Mouse (Mus musculus) embryo, embryonic 11.5 days (tissue): Measurements from ENCODE around the gene Gm28539.
"Not testable (repeated sequence)": the region's sequence is repeated elsewhere in the genome, so short reads cannot be mapped to it uniquely, and the experiment has no call there.

Experiments
- DNase-seq: peaks from one replicate; pipeline ENCODE4 v3.0.0-alpha.2; 2012; ENCODE audit warnings: low read depth, low spot score

Gene Gm28539

DNA sequence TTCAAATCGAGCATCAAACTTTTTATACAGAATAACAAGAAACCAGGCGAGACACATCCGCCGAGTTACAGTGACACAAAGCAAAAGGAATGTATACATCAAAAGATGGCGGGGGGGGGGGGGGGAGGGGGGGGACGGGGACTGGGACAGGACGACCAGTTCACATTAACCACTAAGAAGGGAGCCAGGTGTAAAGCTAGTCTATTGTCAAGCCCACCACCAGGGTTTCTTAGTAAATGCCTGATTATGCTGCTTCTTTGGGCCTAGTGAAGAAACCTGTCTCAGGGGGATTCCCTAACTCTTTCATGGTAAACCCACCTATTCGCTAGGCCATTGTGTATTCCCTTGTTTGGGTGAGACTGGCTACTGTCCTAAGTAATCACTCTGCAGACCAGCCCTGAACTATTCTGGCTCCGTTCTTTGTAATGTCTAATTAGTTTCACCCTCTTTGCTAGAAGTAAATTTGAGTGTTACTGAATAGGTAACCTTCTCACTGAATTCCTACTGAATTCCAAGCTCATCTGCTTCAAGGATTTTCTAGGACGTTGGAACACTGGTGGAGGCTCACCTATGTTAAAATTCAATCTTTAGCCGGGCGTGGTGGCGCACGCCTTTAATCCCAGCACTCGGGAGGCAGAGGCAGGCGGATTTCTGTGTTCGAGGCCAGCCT is 13.3 kb downstream of the Gm28539 start:
- not testable (repeated sequence) for DNase-seq

DNA sequence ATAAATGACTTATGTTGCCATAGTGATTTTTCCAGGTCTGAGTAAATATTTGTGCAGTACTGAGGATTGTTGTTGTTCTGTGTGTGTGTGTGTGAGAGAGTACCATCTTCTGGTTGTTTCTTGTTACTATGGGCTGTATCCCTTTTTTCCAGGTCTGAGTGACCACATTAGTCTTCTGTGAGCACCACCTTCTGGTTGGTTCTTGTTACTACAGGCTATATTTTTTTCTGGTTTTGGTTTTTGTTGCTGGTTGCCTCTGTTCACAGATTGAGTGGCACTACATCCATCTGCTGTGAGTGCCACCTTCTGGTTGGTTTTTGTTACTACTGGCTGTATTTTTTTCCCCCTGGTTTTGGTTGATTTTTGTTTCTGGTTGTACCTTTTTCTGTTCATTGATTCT is 22.2 kb downstream of the Gm28539 start:
- no peak for DNase-seq

DNA sequence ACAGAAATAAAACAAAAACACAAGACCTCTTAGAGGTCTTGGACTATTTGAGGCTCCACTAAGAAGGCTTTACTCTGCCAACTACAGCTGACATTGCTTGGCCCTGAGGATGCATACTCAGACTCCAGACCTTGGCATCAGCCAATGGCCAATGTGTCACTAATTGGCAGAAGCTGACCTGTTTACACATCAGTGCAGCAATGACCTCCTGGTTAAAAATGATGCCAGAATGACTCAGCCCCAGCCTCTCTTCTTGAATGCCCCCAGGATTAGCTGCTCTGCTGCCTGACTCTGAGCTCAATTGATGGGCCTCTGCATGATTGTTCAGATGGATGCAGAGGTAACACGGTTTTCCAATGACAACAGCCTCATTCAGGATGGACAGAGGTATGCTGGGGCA is 23.8 kb downstream of the Gm28539 start:
- no peak for DNase-seq

DNA sequence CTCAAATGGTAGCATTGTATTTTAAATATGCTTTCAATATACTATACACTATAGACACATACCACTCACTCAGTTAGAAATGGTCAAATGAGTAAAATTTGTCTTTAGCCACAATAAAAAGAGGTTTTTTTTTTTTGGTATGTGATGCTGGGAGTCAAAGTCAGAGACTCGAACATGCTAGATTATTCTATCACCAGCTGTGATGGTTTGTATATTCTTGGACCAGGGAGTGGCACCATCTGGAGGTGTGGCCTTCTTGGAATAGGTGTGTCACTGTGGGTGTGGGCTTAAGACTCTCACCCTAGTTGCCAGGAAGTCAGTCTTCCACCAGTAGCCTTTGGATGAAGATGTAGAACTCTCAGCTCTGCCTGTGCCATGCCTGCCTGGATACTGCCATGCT is 34.1 kb downstream of the Gm28539 start:
- DNase-seq = not testable (repeated sequence)

DNA sequence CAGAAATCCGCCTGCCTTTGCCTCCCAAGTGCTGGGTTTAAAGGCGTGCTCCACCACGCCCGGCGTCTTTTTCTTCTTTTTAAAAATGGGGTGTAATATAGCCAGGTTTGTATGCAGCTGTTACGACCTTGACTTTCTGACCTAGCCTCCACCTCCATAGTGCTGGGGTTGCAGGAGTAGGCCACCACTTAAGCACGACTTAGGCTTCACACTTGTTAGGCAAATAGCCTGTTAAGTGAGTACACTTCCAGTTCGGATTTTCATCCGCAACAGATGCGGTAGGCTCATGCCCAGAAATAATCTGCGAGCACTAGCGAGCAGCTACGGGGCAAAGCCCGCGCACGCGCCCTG is 39.7 kb downstream of the Gm28539 start:
- no peak for DNase-seq

DNA sequence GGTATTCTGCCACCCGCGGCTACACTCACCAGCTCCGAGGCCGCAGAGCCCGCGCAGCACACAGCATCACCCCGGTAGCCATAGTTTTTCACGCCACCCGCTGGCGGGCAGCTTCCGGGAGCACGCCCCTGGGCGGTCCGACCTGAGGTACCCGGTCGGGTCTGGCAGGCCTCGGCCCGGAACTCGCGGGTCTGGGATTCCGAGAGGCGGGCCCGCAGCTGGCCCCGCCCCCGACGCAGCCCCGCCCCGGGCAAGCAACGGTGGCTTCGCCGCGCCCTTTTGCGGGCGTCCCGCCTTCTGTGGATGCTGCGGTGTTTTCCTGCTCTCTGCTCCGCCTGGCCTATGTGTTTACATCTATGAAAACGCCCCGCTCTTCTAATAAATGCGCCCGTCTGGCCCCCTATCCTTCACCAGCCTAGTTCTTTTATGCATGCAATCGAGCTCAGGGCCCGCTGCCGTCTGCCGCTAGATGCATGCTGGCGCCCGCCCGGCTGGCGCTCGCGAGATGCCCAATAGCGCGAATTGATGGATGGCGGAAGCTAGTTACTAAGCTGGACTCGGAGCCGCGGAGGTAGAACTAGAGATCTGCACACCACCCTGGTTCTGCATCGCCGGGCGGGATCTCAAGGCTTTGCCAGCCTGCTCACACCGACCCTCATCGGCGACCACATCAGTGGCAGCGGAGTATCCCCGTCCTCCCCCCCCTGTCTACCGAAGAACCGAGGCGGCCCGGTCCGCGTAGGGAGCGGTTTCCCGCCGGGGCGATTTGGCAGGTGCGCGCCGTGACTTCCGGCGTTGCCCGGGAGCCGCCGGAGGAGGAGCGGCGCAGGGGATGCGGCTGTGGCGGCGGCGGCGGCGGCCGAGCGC is 40.3 kb downstream of the Gm28539 start, which contains the start of the genes Mrpl40 and Hira:
Gene Mrpl40 (minus strand): TSS at position 421 of the 867 bp plus-strand sequence.
Gene Hira (plus strand): TSS at position 596 of the 867 bp plus-strand sequence.
- DNase-seq = peak; percentile 81

DNA sequence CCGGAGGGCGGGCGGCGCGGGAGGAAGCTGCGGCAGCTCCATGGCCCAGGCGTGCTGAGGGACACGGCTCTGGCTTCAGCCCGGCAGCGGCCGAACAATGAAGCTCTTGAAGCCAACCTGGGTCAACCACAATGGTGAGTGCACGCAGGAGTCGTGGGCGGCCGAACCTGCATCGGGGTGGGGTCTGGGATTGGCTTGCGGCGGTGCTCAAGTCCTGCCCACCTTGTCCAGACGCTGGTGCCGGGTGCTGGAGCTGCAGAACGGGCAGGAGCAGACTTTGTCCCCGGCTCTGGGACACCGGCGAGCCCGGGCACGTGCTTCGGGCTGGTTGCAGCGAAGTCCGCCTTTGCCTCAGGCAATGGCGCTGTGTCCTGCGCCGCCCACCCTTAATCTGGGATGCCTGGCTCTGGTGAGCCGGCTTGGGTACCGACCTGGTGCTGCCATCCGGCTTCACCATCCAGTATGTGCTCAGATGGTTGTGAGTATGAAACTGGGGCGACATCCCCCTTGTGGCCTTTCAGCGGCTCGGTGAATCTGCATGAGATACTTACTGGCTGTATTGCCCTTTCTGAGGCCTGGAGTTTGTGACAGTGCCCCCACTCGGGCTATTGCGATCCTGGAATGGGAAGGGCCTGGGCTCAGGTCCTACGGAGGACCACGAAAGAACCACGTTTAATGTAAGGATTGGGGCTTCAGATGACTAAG is 41.2 kb downstream of the Gm28539 start:
- DNase-seq = peak; percentile 54

DNA sequence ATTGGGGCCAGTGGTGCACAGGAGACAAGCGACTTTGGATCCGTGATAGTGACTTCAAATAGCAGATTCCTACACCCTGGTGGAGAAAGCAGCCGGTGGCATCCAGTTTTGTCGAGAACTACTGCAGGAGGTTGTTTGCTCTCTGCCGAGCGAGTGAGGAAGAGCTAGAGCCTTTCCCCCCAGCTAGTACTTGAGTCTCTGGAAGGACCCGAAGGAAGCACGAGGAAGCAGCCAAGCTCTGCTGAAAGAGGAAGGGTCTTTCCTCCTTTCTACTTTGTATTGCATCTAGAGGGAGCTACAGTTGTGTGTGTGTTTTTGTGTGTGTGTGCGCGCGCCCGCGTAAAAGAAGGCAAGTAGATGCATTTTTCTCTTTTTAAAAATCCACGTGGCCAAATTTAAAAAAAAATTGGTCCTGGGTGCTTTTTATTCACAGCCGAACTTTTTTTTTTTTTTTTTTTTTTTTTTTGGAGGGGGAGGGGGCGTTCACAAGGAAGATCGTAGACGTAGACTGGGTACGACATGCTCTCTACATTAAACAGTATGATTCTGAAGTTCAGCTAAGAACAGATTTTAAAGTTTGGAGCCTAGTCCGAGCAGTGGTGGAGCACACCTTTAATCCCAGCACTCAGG is 41.8 kb downstream of the Gm28539 start:
- DNase-seq = no peak

DNA sequence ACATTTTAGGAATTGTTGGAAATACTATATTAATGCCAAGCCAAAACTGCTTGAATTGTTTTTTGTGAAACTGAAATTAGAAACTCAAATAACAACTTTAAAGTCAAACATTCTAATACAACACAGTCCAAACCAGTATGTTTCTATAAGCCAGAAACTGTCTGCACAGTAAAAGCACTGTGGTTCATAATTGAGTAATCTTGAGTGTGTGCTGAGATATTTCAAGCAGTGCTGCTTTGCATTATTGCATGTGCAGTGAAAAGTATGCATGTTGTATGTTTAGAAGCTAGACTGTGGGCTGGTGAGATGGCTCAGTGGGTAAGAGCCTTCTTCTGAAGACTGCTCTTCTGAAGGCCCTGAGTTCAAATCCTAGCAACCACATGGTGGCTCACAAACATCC is 47.7 kb downstream of the Gm28539 start:
- no peak for DNase-seq

DNA sequence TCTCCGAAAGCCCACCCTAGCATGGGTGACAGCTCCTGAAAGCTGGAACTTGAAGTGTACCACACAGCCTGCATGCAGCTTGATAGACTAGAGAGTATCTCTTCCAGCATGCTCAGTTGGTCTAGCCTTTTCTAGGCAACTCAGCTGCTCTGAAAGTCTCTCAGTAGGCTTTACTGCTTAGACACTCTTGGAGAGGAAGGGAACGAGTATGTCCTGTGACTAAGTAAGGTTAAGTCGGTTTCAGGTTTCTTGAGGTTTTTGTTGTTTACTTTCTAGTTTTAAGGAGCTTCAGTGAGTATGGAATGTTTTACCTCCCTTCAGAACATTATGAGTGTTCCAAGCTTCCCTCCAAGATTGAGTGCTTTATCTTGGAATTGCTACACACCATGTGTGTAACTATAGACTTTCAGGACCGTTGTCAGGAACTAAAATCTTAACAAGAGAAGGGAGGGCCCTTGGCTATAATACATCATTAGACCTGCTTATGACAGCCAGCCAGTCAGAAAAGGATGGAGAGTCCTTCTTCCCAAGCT is 57.5 kb downstream of the Gm28539 start:
- no peak for DNase-seq

DNA sequence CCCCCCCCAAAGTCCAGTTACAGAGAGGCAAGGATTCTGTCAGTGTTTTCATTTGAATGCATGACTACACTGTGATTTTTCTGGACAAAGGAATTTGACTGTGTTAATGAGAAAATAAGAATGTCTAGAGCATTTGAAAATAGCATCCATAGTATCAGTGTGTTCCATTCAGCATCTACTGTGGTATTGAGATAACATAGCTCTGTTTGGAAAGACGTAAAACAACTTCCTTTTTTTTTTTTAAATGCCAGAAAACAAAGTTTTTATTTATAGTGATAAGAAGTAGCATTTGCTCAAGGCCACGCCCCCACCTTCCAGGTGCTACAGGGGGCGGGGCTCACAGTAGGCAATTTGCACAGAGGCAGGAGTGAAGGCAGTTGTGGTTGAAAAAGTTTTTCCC is 58.9 kb downstream of the Gm28539 start:
- DNase-seq = no peak

DNA sequence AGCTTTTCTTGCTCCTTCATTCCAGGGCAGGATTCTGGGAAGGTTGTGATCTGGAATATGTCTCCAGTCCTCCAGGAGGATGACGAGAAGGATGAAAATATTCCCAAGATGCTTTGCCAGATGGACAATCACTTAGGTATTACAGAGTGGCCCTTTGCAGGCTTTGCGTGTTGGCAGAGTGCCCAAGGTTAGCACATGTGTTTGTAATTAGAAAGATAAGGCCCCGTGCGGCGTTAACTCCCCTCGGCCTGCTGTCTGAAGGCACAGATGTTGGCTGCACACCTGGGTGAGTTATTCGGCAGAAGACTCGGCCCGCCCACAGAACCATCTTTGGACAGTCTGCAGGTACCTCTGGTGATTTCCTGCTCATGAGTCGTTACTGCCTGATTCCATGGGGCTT is 60.0 kb downstream of the Gm28539 start:
- DNase-seq = peak; percentile 30

DNA sequence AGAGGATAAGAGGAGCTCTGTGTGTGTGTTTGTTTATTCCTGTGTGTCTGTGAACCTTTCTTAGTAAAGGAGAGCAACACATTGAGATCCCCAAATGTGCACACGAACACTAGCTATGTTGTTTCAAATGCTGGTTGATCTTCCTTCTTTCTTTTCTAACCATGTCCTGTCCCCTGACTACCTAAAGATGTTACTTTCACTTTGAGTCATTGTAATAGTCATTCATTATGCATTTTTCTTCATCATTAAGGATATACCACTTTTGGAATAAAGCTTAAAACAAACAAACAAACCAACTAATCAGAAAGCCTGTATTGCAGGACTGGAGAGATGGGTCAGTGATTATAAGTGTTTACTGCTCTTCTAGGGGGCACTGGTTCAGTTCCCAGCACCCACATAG is 69.3 kb downstream of the Gm28539 start:
- DNase-seq = no peak

DNA sequence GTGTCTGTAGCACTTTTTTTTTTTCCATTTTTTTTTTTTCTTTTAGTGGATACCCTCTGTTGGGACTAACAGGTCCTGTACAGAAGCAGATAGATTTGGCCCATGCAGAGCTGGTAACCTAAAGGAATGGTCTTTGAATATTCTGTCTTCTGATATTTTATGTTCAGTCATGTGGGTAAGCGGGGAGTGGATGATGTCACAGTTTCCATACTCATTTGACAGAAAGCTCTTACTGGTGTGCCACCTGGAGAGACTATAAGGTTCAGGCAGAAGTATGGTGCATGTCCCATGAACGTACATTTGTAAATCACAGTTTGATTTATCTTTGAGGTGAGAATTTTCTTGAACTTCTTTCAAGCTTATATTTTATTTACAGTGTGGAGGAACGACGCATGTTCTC is 79.7 kb downstream of the Gm28539 start:
- DNase-seq = no peak

DNA sequence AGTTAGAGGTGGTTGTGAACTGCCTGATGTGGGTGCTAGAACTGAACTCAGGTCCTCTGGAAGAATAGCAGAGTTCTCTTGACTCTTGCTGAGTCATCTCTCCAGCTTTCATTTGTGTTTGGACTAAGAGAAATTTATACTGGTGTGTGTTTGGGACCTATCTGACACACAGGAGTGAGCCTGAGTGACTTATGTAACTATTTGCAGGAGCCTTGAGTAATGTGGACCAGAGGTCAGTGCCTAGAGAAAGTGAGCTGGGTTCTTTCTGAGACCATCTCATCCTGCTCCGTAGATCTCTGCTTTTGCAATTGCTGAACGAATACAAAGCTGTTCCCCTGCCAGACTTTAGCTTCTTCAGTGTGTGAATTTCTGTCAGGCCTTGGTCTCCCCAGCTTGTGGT is 85.4 kb downstream of the Gm28539 start:
- DNase-seq = no peak

DNA sequence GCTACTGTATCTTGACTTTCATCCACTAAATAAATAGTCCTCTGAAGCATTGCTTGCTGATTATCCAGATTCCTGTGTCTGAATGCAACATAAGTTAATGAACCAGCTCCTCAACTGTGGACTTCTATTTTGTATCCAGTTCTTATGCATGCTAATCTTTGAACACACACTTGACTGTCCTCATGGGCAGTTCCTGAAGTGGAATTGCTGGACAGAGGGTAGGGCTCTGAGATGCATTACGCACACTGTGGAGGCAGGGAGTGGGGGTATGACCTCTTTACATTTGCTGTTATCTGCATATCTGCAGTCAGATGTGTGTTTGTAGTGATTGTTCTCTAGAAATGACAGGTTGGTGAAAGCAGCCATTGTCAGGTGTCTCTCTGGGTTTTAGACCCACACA is 91.6 kb downstream of the Gm28539 start:
- no peak for DNase-seq

DNA sequence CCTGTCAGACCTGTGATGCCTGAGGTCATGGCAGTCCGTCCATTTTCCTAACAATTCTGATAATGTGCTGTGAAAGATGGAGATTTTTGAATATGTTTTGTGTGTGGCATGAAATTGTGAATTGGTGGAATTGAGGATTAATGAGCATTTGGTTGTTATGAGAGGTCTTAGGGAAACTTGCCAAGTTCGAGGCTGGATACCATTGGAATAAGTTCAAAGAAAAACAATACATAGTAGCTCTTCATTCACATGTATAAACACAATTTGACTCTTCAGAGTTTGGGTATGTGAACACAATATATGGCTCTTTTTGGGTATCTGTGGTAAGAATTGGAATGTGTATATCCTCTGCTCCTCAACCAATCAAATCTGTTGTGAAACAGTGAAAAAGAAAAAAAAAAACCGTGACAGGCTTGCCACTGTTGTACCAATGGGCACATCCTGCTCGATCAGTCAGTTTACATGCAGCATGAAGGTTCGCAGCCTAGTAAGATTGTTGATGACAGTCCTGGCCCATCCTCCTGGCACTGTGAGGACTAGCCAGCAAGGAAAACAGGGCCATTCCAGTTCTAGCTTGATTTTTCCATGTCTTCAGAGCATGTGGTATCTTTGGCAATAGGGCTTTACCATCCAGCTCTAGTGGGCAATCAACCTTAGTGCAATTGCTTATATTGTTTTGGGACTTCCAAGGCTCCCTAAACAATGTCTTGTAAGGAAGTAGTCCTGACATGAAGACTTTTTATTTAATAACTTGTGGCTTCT is 102.1 kb downstream of the Gm28539 start:
- no peak for DNase-seq

DNA sequence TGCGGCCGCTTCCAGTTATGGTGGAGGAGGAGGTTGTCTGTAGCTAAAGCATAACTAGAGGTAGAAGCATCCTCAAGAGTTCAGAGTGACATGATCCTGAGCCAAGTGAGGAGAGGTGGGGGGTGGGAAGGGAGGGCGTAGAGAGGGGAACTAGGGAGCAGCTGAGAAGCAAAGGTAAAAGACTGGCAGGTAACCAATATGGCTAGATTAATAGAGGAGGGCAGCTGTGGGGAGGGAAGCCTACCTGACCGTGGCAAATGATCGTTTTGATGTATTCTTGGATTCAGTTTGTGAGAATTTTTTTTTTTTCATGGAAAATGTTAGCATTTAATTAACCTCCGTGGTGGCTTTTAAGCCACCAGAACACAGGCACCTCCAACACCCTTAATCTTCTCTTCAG is 107.5 kb downstream of the Gm28539 start:
- DNase-seq = no peak

DNA sequence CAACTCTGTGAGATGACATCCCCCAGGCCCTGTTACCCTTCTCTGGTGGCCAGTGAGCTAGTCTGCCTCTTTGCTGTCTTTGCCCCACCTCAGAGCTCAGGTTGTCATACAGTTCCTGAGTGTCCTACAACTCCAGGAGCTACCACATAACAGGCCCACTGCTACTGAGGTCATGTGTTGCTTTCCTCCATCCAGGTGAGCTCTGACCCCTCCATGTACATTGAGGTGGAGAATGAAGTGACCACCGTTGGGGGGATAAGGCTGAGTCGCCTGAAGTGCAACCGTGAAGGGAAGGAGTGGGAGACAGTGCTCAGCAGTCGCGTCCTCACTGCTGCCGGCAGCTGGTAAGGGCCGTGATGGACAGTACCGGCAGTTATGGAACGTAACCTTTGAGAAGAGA is 112.6 kb downstream of the Gm28539 start:
- no peak for DNase-seq

DNA sequence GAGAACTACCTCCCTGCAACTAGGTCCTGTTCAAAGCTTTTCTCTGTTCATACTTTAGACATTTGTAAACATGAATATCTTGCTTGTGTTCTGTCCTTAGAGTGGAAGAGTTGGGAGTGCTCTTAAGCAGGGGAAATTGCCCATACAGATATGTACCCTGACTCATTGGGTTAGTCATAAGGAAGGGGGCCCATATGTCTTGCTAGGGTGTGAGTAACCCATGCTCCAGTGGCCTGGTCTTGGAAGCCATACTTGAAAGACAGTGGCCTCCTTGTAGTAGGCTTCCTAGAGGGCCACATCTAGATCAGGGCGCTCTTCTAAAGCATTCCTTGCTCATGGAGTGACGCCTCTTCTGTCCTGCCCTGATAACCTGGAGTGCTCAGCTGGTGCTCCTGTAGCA is 114.0 kb downstream of the Gm28539 start:
- DNase-seq = no peak

DNA sequence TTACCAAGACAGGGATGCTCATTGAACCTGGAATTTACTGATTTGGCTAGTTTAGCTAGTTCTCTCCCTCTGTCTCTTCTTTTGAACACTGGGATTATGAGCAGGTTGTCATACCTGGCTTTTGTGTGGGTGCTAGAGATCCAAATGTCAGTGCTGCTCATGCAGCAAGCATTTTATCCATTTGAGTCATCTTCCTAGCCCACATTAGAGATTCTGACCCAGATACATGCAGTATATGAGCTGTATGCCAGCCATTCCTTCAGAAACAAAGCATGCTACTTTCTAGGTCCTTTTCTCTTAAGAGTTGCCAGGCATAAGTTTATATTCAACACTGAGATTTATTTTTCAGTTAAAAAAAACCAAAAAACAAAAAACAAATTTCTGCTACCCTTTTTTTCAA is 116.4 kb downstream of the Gm28539 start:
- no peak for DNase-seq
